Mouse (Mus musculus) MEL (cell line): Measurements from ENCODE around the gene Cd207. TPM values are rescaled to one million over a fixed set of nuclear protein-coding genes. Genes with fewer than 3 reads are reported as not detected.

ENCODE experiments used
- DNase-seq: peaks from one replicate; pipeline ENCODE4 v3.0.0; 2011; ENCODE audit warnings: low read depth, low spot score
- H3K27ac ChIP-seq: 2 replicates; pipeline ENCODE4 v1.5.1; 2012; ENCODE audit warnings: low read depth, mild to moderate bottlenecking, control low read depth, low read length, moderate library complexity; ENCODE audit not compliant: control insufficient read depth
- H3K27me3 ChIP-seq, 2 experiments: fragments of 150-350 bp in 1 of 2; sonication (generic) in 1 of 2; 2 replicates each; pipeline ENCODE4 v1.6.1; 2012; ENCODE audit warnings: low read length in 2 of 2, mild to moderate bottlenecking in 2 of 2, improper control_type of control experiment in 1 of 2, moderate library complexity in 1 of 2; ENCODE audit not compliant: insufficient read depth in 2 of 2, control insufficient read depth in 1 of 2
- H3K36me3 ChIP-seq, 2 experiments: 2 replicates each; pipeline ENCODE4 v1.6.1; 2012 to 2014; ENCODE audit warnings: low read length in 2 of 2, improper control_type of control experiment in 1 of 2, inconsistent platforms in 1 of 2, mild to moderate bottlenecking in 1 of 2; ENCODE audit not compliant: insufficient read depth in 2 of 2, control insufficient read depth in 1 of 2
- H3K4me1 ChIP-seq, 2 experiments: fragments of 150-350 bp in 1 of 2; sonication (generic) in 1 of 2; 2 replicates each; pipeline ENCODE4 v1.6.1; 2012; ENCODE audit warnings: low read length in 2 of 2, improper control_type of control experiment in 1 of 2, mild to moderate bottlenecking in 1 of 2; ENCODE audit not compliant: insufficient read depth in 2 of 2, control insufficient read depth in 1 of 2
- H3K4me3 ChIP-seq, 2 experiments: fragments of 150-350 bp in 1 of 2; sonication (generic) in 1 of 2; 2 replicates each; pipeline ENCODE4 v1.5.1; 2012; ENCODE audit warnings: low read depth in 2 of 2, low read length in 2 of 2, mild to moderate bottlenecking in 2 of 2, moderate library complexity in 2 of 2, control low read depth in 1 of 2, improper control_type of control experiment in 1 of 2; ENCODE audit not compliant: control insufficient read depth in 1 of 2, insufficient read depth in 1 of 2
- H3K79me2 ChIP-seq: 2 replicates; pipeline ENCODE4 v1.6.1; 2012; ENCODE audit warnings: mild to moderate bottlenecking, low read length, moderate library complexity; ENCODE audit not compliant: control insufficient read depth, poor library complexity, insufficient read depth
- H3K9ac ChIP-seq: 2 replicates; pipeline ENCODE4 v1.6.1; 2012; ENCODE audit warnings: low read depth, mild to moderate bottlenecking, control low read depth, low read length, moderate library complexity; ENCODE audit not compliant: control insufficient read depth, poor library complexity, severe bottlenecking
- H3K9me3 ChIP-seq: fragments of 150-350 bp; sonication (generic); replicated peaks from 2 replicates; pipeline ENCODE4 v1.6.1; 2012; ENCODE audit warnings: mild to moderate bottlenecking, low read length, improper control_type of control experiment, moderate library complexity; ENCODE audit not compliant: insufficient read depth
- E2F4 ChIP-seq: IDR thresholded peaks from 2 replicates; pipeline ENCODE4 v1.6.1; 2011; ENCODE audit warnings: low read depth, low read length, improper control_type of control experiment, borderline replicate concordance
- ELF1 ChIP-seq: IDR thresholded peaks from 2 replicates; pipeline ENCODE4 v1.6.1; 2014; ENCODE audit warnings: low read depth, mild to moderate bottlenecking, inconsistent platforms, low read length, improper control_type of control experiment, moderate library complexity
- ETS1 ChIP-seq: IDR thresholded peaks from 2 replicates; pipeline ENCODE4 v1.6.1; 2012; ENCODE audit warnings: low read depth, mild to moderate bottlenecking, inconsistent platforms, low read length, improper control_type of control experiment, moderate library complexity
- GATA1 ChIP-seq: IDR thresholded peaks from 2 replicates; pipeline ENCODE4 v1.6.1; 2011; ENCODE audit warnings: low read depth, low read length, improper control_type of control experiment
- HCFC1 ChIP-seq: IDR thresholded peaks from 2 replicates; pipeline ENCODE4 v1.6.1; 2012; ENCODE audit warnings: low read depth, mild to moderate bottlenecking, inconsistent platforms, low read length, improper control_type of control experiment, moderate library complexity
- MAFK ChIP-seq: IDR thresholded peaks from 2 replicates; pipeline ENCODE4 v1.6.1; 2011; ENCODE audit warnings: low read depth, mild to moderate bottlenecking, low read length, improper control_type of control experiment, borderline replicate concordance
- MAZ ChIP-seq: IDR thresholded peaks from 2 replicates; pipeline ENCODE4 v1.6.1; 2012; ENCODE audit warnings: low read depth, mild to moderate bottlenecking, inconsistent platforms, low read length, improper control_type of control experiment
- MYB ChIP-seq: IDR thresholded peaks from 2 replicates; pipeline ENCODE4 v1.6.1; 2011; ENCODE audit warnings: mild to moderate bottlenecking, low read depth, low read length, improper control_type of control experiment
- NELFE ChIP-seq: IDR thresholded peaks from 2 replicates; pipeline ENCODE4 v1.6.1; 2011; ENCODE audit warnings: low read depth, low read length, improper control_type of control experiment
- POLR2A ChIP-seq, 2 experiments: IDR thresholded peaks; 2 replicates each; pipeline ENCODE4 v1.6.1; 2011 to 2012; ENCODE audit warnings: low read length in 2 of 2, mild to moderate bottlenecking in 2 of 2, control low read depth in 1 of 2, improper control_type of control experiment in 1 of 2, low read depth in 1 of 2, moderate library complexity in 1 of 2; ENCODE audit not compliant: control insufficient read depth in 1 of 2, insufficient read depth in 1 of 2, poor library complexity in 1 of 2
- TBP ChIP-seq: IDR thresholded peaks from 2 replicates; pipeline ENCODE4 v1.8.0; 2011; ENCODE audit warnings: low read depth, low read length, improper control_type of control experiment
- USF2 ChIP-seq, 2 experiments: IDR thresholded peaks; 2 replicates each; pipeline ENCODE4 v1.6.1; 2011 to 2012; ENCODE audit warnings: improper control_type of control experiment in 2 of 2, low read length in 2 of 2, borderline replicate concordance in 1 of 2, inconsistent platforms in 1 of 2, low read depth in 1 of 2, mild to moderate bottlenecking in 1 of 2; ENCODE audit not compliant: insufficient read depth in 1 of 2
- ZC3H11A ChIP-seq: IDR thresholded peaks from 2 replicates; pipeline ENCODE4 v1.6.1; 2012; ENCODE audit warnings: low read depth, mild to moderate bottlenecking, inconsistent platforms, low read length, improper control_type of control experiment
- ZKSCAN1 ChIP-seq: IDR thresholded peaks from 2 replicates; pipeline ENCODE4 v1.6.1; 2012; ENCODE audit warnings: low read depth, mild to moderate bottlenecking, inconsistent platforms, low read length, improper control_type of control experiment, moderate library complexity
- ZMIZ1 ChIP-seq: IDR thresholded peaks from 2 replicates; pipeline ENCODE4 v1.6.1; 2012; ENCODE audit warnings: low read depth, mild to moderate bottlenecking, inconsistent platforms, low read length, improper control_type of control experiment, moderate library complexity
- ZNF384 ChIP-seq: IDR thresholded peaks from 2 replicates; pipeline ENCODE4 v1.6.1; 2012; ENCODE audit warnings: low read depth, mild to moderate bottlenecking, inconsistent platforms, low read length, improper control_type of control experiment
- polyA plus RNA-seq, 2 experiments: library from polyadenylated mRNA; stranded (reverse) in 1 of 2; unstranded in 1 of 2; fragments of >175 nt in 1 of 2; fragments of >200 nt in 1 of 2; gene quantifications; 2 replicates each; pipeline versions ENCODE4 v1.2.1 to v1.2.4; 2012; ENCODE audit warnings: low replicate concordance in 2 of 2, low read depth in 1 of 2; ENCODE audit not compliant: insufficient read length in 2 of 2, insufficient read depth in 1 of 2, missing spikeins in 1 of 2
- total RNA-seq: library from RNA; depleted of rRNA; stranded (reverse); fragments of 300-350 nt; gene quantifications from 2 replicates; pipeline ENCODE4 v1.2.3, GENCODE M21; 2012

The Cd207 gene
- total and polyA plus RNA-seq, 3 experiments = not detected

DNA sequence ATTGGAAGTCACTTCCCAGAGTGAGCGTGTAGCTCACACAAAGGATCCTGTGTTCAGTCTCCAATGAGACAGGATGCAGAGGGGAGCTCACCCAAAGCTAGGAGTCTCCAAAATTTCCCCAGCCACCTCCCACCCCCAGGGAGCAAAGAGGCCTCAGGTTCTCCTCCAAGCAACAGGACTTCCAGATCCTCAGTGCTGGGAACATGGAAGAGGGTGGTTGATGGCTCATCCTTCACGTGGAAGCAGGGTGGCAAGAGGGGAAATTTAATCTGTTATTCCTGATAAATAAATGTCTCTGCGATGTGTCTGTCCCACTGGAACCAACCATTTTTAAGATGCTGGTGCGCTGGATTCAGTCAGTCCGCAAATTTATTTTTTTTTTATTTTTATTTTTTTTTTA, 27.0 kb upstream of the Cd207 start:
- Histone ChIP-seq H3K27me3 (peaks cover 1 to 2% of the 10 kb centered on the region in 2 experiments; a peak in 3 of 4 replicates), H3K79me2 (no peaks in the 10 kb centered on the region), H3K4me3 (no peak overlapping the region), H3K27ac (no peak overlapping the region), H3K4me1 (no peaks in the 10 kb centered on the region), H3K36me3 (no peaks in the 10 kb centered on the region), H3K9ac (no peak overlapping the region), H3K9me3 (no peaks in the 10 kb centered on the region)
- DNase-seq = no peak
- TF ChIP-seq ETS1 (no peak), POLR2A (IDR thresholded peaks at IDR 0.05; ENCODE audit: control insufficient read depth in 1 of 2, insufficient read depth in 1 of 2, low read depth in 1 of 2, low read length in 2 of 2, poor library complexity in 1 of 2) (no peak), GATA1 (no peak), ZC3H11A (no peak), ZNF384 (no peak), ZKSCAN1 (no peak), USF2 (IDR thresholded peaks at IDR 0.05; ENCODE audit: borderline replicate concordance in 1 of 2, insufficient read depth in 1 of 2, low read depth in 1 of 2, low read length in 2 of 2) (no peak)

DNA sequence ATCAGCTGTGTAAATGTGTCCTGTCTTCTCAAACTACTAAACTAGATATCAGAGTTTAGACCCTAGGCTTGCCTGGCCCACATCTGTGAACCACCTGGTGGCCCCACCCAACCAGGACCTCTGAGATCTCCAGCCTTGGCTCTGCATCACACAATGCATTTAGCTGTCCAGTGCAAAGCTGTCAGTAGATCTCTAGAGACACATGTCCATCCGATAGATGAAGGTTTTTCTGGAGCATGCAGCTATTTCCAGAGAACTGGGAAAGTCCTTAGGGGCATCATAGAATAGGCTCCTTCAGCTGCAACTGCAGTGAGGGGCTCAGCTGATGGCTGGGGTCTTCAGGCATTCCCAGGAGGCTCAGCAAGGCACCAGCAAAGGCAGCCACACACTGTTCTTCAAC, 26.6 kb upstream of the Cd207 start:
- Histone ChIP-seq H3K4me1 (no peaks in the 10 kb centered on the region), H3K27ac (no peak overlapping the region), H3K9ac (no peak overlapping the region)
- no peak for DNase-seq
- no peak for TF ChIP-seq TBP
- no peak for TF ChIP-seq ELF1
- no peak for TF ChIP-seq NELFE
- no peak for TF ChIP-seq MAFK
- TF ChIP-seq HCFC1 = no peak
- no peak for TF ChIP-seq ZC3H11A
- no peak for TF ChIP-seq E2F4
- TF ChIP-seq ZKSCAN1 = no peak
- no peak for TF ChIP-seq MYB
- TF ChIP-seq ZMIZ1 = no peak
- no peak for TF ChIP-seq MAZ
- TF ChIP-seq, all 39 proteins: peak for 0
- Histone ChIP-seq H3K27me3 (peaks cover 1 to 2% of the 10 kb centered on the region in 2 experiments; a peak in 3 of 4 replicates), H3K79me2 (no peaks in the 10 kb centered on the region), H3K36me3 (no peaks in the 10 kb centered on the region), H3K9me3 (no peaks in the 10 kb centered on the region), H3K4me3 (no peak overlapping the region)
